Mouse (Mus musculus) forebrain, embryonic 11.5 days (tissue): Measurements from ENCODE around the gene Rbfox2. TPM values are rescaled to one million over a fixed set of nuclear protein-coding genes. Genes with fewer than 3 reads are reported as not detected.

Experiments
- ATAC-seq: fragments of 200-750 bp; cut with Nextera tagmentation; replicated peaks from 2 replicates; pipeline ENCODE4 v1.8.0; 2017; ENCODE audit warnings: moderate TSS enrichment; ENCODE audit not compliant: low FRiP score
- DNase-seq: peaks from one replicate; pipeline ENCODE4 v3.0.0-alpha.2; 2017; ENCODE audit warnings: low spot score
- H3K27ac ChIP-seq: fragments of 300-500 bp; sonication (generic); 2 replicates; pipeline ENCODE4 v1.5.1; 2014; ENCODE audit warnings: low read depth, low read length
- H3K27me3 ChIP-seq: fragments of 300-500 bp; sonication (generic); 2 replicates; pipeline ENCODE4 v1.6.1; 2014; ENCODE audit warnings: mild to moderate bottlenecking, low read length, mixed read lengths; ENCODE audit not compliant: control insufficient read depth, insufficient read depth
- H3K36me3 ChIP-seq: fragments of 300-500 bp; sonication (generic); 2 replicates; pipeline ENCODE4 v1.6.1; 2014; ENCODE audit warnings: mild to moderate bottlenecking, low read length, moderate library complexity, mixed read lengths; ENCODE audit not compliant: control insufficient read depth, insufficient read depth
- H3K4me1 ChIP-seq: fragments of 300-500 bp; sonication (generic); replicated peaks from 2 replicates; pipeline ENCODE4 v1.6.1; 2014; ENCODE audit warnings: low read length, mixed read lengths; ENCODE audit not compliant: control insufficient read depth, insufficient read depth
- H3K4me2 ChIP-seq: fragments of 300-500 bp; sonication (generic); 2 replicates; pipeline ENCODE4 v1.6.1; 2014; ENCODE audit warnings: low read depth, mild to moderate bottlenecking, low read length, moderate library complexity, mixed read lengths; ENCODE audit not compliant: severe bottlenecking
- H3K4me3 ChIP-seq: fragments of 300-500 bp; sonication (generic); 2 replicates; pipeline ENCODE4 v1.5.1; 2014; ENCODE audit warnings: low read depth, low read length
- H3K9ac ChIP-seq: fragments of 300-500 bp; sonication (generic); 2 replicates; pipeline ENCODE4 v1.6.1; 2014; ENCODE audit warnings: low read length
- H3K9me3 ChIP-seq: fragments of 300-500 bp; sonication (generic); 2 replicates; pipeline ENCODE4 v1.6.1; 2016; ENCODE audit warnings: low read length, mixed read lengths; ENCODE audit not compliant: control insufficient read depth
- WGBS: fragments of 180-500 bp; shearing (Covaris S2); extraction: QIAGEN DNeasy Blood & Tissue Kit; methylation state at CpG from one replicate; pipeline ENCODE4 v1.1.7; 2014; 5-methylcytosine and 5-hydroxymethylcytosine counted together
- polyA plus RNA-seq: library from polyadenylated mRNA; unstranded; fragments of >200 nt; fragmentation: Nextera tagmentation; extraction: Ambion mirVana; gene quantifications from 2 replicates; pipeline ENCODE4 v1.2.1, GENCODE M21; 2014

Gene Rbfox2
- polyA plus RNA-seq, 1 experiment from 2014 or later: 68.2 TPM

- ATAC-seq (no peak), DNase-seq (no peak)
- WGBS: 97% methylated on average over 1 of the region's 1 CpGs
- H3K36me3 ChIP-seq: no peaks in the 10 kb centered on the region
- H3K4me3 ChIP-seq: no peak overlapping the region
- H3K27me3 ChIP-seq: no peaks in the 10 kb centered on the region
- H3K9ac ChIP-seq: no peak overlapping the region
- H3K4me2 ChIP-seq: no peak overlapping the region
- H3K4me1 ChIP-seq: no peaks in the 10 kb centered on the region
- H3K9me3 ChIP-seq: no peaks in the 10 kb centered on the region
- no peak overlapping the region for H3K27ac ChIP-seq
Observed at GRCm38 (mm10) chr15:77095216-77095615, 211.6 kb downstream of the Rbfox2 start.

- H3K4me3 ChIP-seq: no peak overlapping the region
- DNase-seq (no peak), ATAC-seq (no peak)
- H3K27me3 ChIP-seq: no peaks in the 10 kb centered on the region
- H3K9me3 ChIP-seq: no peaks in the 10 kb centered on the region
- no peak overlapping the region for H3K27ac ChIP-seq
- H3K9ac ChIP-seq: no peak overlapping the region
- no peaks in the 10 kb centered on the region for H3K36me3 ChIP-seq
- 93% methylated on average over 13 of the region's 13 CpGs for WGBS
- H3K4me2 ChIP-seq: no peak overlapping the region
- no peaks in the 10 kb centered on the region for H3K4me1 ChIP-seq
Observed at GRCm38 (mm10) chr15:77094431-77094830, 212.4 kb downstream of the Rbfox2 start.

- no peak overlapping the region for H3K9ac ChIP-seq
- H3K4me2 ChIP-seq: no peak overlapping the region
- H3K36me3 ChIP-seq: no peaks in the 10 kb centered on the region
- no peaks in the 10 kb centered on the region for H3K4me1 ChIP-seq
- ATAC-seq (no peak), DNase-seq (no peak)
- no peaks in the 10 kb centered on the region for H3K27me3 ChIP-seq
- no peak overlapping the region for H3K4me3 ChIP-seq
- no peaks in the 10 kb centered on the region for H3K9me3 ChIP-seq
- no peak overlapping the region for H3K27ac ChIP-seq
- 81% methylated on average over 4 of the region's 4 CpGs for WGBS
Observed at GRCm38 (mm10) chr15:77091394-77091793, 215.4 kb downstream of the Rbfox2 start.

GRCm38 (mm10) chr15:77090531-77090930, 216.3 kb downstream of the Rbfox2 start:
- H3K27me3 ChIP-seq: no peaks in the 10 kb centered on the region
- H3K27ac ChIP-seq: no peak overlapping the region
- WGBS: 87% methylated on average over 5 of the region's 5 CpGs
- no peaks in the 10 kb centered on the region; the same call in 1 of the 2 replicates for H3K36me3 ChIP-seq
- H3K4me1 ChIP-seq: no peaks in the 10 kb centered on the region
- ATAC-seq (no peak), DNase-seq (no peak)
- H3K9ac ChIP-seq: no peak overlapping the region
- no peak overlapping the region for H3K4me2 ChIP-seq
- H3K9me3 ChIP-seq: no peaks in the 10 kb centered on the region
- no peak overlapping the region for H3K4me3 ChIP-seq

GRCm38 (mm10) chr15:77089249-77089648, 217.6 kb downstream of the Rbfox2 start:
- no peaks in the 10 kb centered on the region for H3K9me3 ChIP-seq
- WGBS: 84% methylated on average over 11 of the region's 11 CpGs
- H3K27ac ChIP-seq: no peak overlapping the region
- H3K9ac ChIP-seq: no peak overlapping the region
- DNase-seq (no peak), ATAC-seq (no peak)
- H3K4me1 ChIP-seq: no peaks in the 10 kb centered on the region
- no peak overlapping the region for H3K4me2 ChIP-seq
- H3K4me3 ChIP-seq: no peak overlapping the region
- H3K36me3 ChIP-seq: no peaks in the 10 kb centered on the region; the same call in 1 of the 2 replicates
- H3K27me3 ChIP-seq: no peaks in the 10 kb centered on the region

GRCm38 (mm10) chr15:77086488-77086887, 220.3 kb downstream of the Rbfox2 start:
- no peak overlapping the region for H3K27ac ChIP-seq
- H3K4me1 ChIP-seq: no peaks in the 10 kb centered on the region; the same call in 1 of the 2 replicates
- no peaks in the 10 kb centered on the region; the same call in 1 of the 2 replicates for H3K36me3 ChIP-seq
- no peaks in the 10 kb centered on the region for H3K9me3 ChIP-seq
- 92% methylated on average over 1 of the region's 1 CpGs for WGBS
- H3K4me2 ChIP-seq: no peak overlapping the region
- H3K4me3 ChIP-seq: no peak overlapping the region
- DNase-seq (no peak), ATAC-seq (no peak)
- H3K27me3 ChIP-seq: no peaks in the 10 kb centered on the region
- H3K9ac ChIP-seq: no peak overlapping the region

GRCm38 (mm10) chr15:77085818-77086217, 221.0 kb downstream of the Rbfox2 start:
- 91% methylated on average over 7 of the region's 7 CpGs for WGBS
- Histone ChIP-seq H3K4me2 (no peak overlapping the region), H3K27me3 (no peaks in the 10 kb centered on the region), H3K9me3 (no peaks in the 10 kb centered on the region), H3K27ac (no peak overlapping the region), H3K4me3 (no peak overlapping the region), H3K4me1 (no peaks in the 10 kb centered on the region; the same call in 1 of the 2 replicates), H3K9ac (no peak overlapping the region), H3K36me3 (no peaks in the 10 kb centered on the region; the same call in 1 of the 2 replicates)
- ATAC-seq: no peak
- peak; percentile 30 for DNase-seq

GRCm38 (mm10) chr15:77081454-77081853, 225.3 kb downstream of the Rbfox2 start:
- Histone ChIP-seq H3K9me3 (no peaks in the 10 kb centered on the region), H3K27me3 (no peaks in the 10 kb centered on the region), H3K4me2 (no peak overlapping the region), H3K4me1 (no peaks in the 10 kb centered on the region; the same call in 1 of the 2 replicates), H3K36me3 (no peaks in the 10 kb centered on the region; the same call in 1 of the 2 replicates), H3K27ac (no peak overlapping the region), H3K9ac (no peak overlapping the region), H3K4me3 (no peak overlapping the region)
- DNase-seq (no peak), ATAC-seq (no peak)
- 85% methylated on average over 5 of the region's 5 CpGs for WGBS

GRCm38 (mm10) chr15:77080684-77081254, 226.0 kb downstream of the Rbfox2 start:
- no peaks in the 10 kb centered on the region for H3K9me3 ChIP-seq
- ATAC-seq (no peak), DNase-seq (no peak)
- H3K27ac ChIP-seq: no peak overlapping the region
- no peak overlapping the region for H3K4me3 ChIP-seq
- 84% methylated on average over 14 of the region's 14 CpGs for WGBS
- H3K27me3 ChIP-seq: no peaks in the 10 kb centered on the region
- H3K36me3 ChIP-seq: no peaks in the 10 kb centered on the region; the same call in 1 of the 2 replicates
- no peaks in the 10 kb centered on the region; the same call in 1 of the 2 replicates for H3K4me1 ChIP-seq
- H3K9ac ChIP-seq: no peak overlapping the region
- H3K4me2 ChIP-seq: no peak overlapping the region
